Mouse (Mus musculus) heart, postnatal 14 days (tissue): ENCODE results near the gene Gm45717. TPM values are rescaled to one million over a fixed set of nuclear protein-coding genes. Genes with fewer than 3 reads are reported as not detected.
"Not testable (repeated sequence)": the region's sequence is repeated elsewhere in the genome, so short reads cannot be mapped to it uniquely, and the experiment has no call there.

Experiments used
- DNase-seq, 2 experiments: peaks; one replicate each; pipeline ENCODE4 v3.0.0; 2021 to 2022
- intact Hi-C: fragments of 180-260 bp; cut with DNase I; formaldehyde crosslinking; loops from one replicate; pipeline ENCODE4 v1.15.1; 2025
- total RNA-seq, 2 experiments: library from RNA; stranded (reverse); gene quantifications; 2 replicates each; pipeline ENCODE4 v1.2.3; 2021

The Gm45717 gene
- total RNA-seq, 2 experiments from 2014 or later, result not detected

- intact Hi-C loops, result loop anchor here (5.0 kb wide), 1 partner anchor 36 kb away; no protein-coding TSS in a partner anchor
- no peak for DNase-seq
Measured at GRCm38 (mm10) chr7:140970931-140971330, 15.2 kb upstream of the Gm45717 start.

GRCm38 (mm10) chr7:140968710-140969109 is 13.0 kb upstream of the Gm45717 start:
- intact Hi-C loops, result not testable (repeated sequence)

GRCm38 (mm10) chr7:140967862-140968591 is 12.3 kb upstream of the Gm45717 start:
- intact Hi-C loops, result no loop called here
- no peak for DNase-seq

More at GRCm38 (mm10) chr7:140968710-140969109, 13.0 kb upstream of the Gm45717 start:
- not testable (repeated sequence) for DNase-seq

GRCm38 (mm10) chr7:140966921-140967320 is 11.2 kb upstream of the Gm45717 start, which contains the start of gene Ifitm1:
Ifitm1 (plus strand) TSS chr7:140967221.
- intact Hi-C loops, result no loop called here

GRCm38 (mm10) chr7:140962733-140963132 is 7.0 kb upstream of the Gm45717 start:
- intact Hi-C loops, result loop anchor here (5.0 kb wide), 1 partner anchor 210 kb away; the partner anchor contains the start of gene Rnh1
- DNase-seq, result no peak

More at GRCm38 (mm10) chr7:140966921-140967320, 11.2 kb upstream of the Gm45717 start, which contains the start of gene Ifitm1:
- DNase-seq, result no peak

- intact Hi-C loops, result loop anchor here (5.0 kb wide), 1 partner anchor 211 kb away; the partner anchor contains the start of gene Rnh1
Measured at GRCm38 (mm10) chr7:140961416-140961815, 5.7 kb upstream of the Gm45717 start.

GRCm38 (mm10) chr7:140960026-140960425 is 4.3 kb upstream of the Gm45717 start:
- intact Hi-C loops, result loop anchor here (5.0 kb wide), 1 partner anchor 212 kb away; the partner anchor contains the start of gene Rnh1
- no peak for DNase-seq

More at GRCm38 (mm10) chr7:140961416-140961815, 5.7 kb upstream of the Gm45717 start:
- no peak for DNase-seq

- intact Hi-C loops, result loop anchor here (2.0 to 5.0 kb wide), 2 partner anchors 49 to 52 kb away; no protein-coding TSS in a partner anchor
- DNase-seq, result peak; percentile 64 to 67
Measured at GRCm38 (mm10) chr7:140959181-140959901, 3.6 kb upstream of the Gm45717 start.

- no peak for DNase-seq
- intact Hi-C loops, result loop anchor here (5.0 kb wide), 1 partner anchor 49 kb away; no protein-coding TSS in a partner anchor
Measured at GRCm38 (mm10) chr7:140956556-140956869, 776 bp upstream of the Gm45717 start.

- no peak for DNase-seq
- intact Hi-C loops, result loop anchor here (2.0 to 5.0 kb wide), 2 partner anchors 15 to 48 kb away; partner anchors contain the start of gene Pgghg
Measured at GRCm38 (mm10) chr7:140955342-140955741, 395 bp downstream of the Gm45717 start.

- intact Hi-C loops, result loop anchor here (2.0 to 5.0 kb wide), 2 partner anchors 14 to 47 kb away; partner anchors contain the start of gene Pgghg
- no peak for DNase-seq
Measured at GRCm38 (mm10) chr7:140954733-140955071, 1.0 kb downstream of the Gm45717 start.

- DNase-seq, result no peak
- intact Hi-C loops, result loop anchor here (2.0 kb wide), 1 partner anchor 13 kb away; the partner anchor contains the start of gene Pgghg
Measured at GRCm38 (mm10) chr7:140953800-140954732, 1.7 kb downstream of the Gm45717 start.

GRCm38 (mm10) chr7:140953133-140953532 is 2.6 kb downstream of the Gm45717 start:
- no peak for DNase-seq
- intact Hi-C loops, result no loop called here

GRCm38 (mm10) chr7:140952441-140952840 is 3.3 kb downstream of the Gm45717 start:
- no peak for DNase-seq
- intact Hi-C loops, result no loop called here

GRCm38 (mm10) chr7:140951765-140952164 is 4.0 kb downstream of the Gm45717 start:
- intact Hi-C loops, result no loop called here
- no peak for DNase-seq

- peak; percentile 38 to 59 for DNase-seq
Measured at GRCm38 (mm10) chr7:140951051-140951450, 4.7 kb downstream of the Gm45717 start.

GRCm38 (mm10) chr7:140949824-140950530 is 5.8 kb downstream of the Gm45717 start, which contains the start of gene Ifitm5:
Ifitm5 (minus strand) TSS chr7:140950291.
- intact Hi-C loops, result no loop called here
- DNase-seq, result no peak

More at GRCm38 (mm10) chr7:140951051-140951450, 4.7 kb downstream of the Gm45717 start:
- intact Hi-C loops, result no loop called here

- intact Hi-C loops, result no loop called here
- no peak for DNase-seq
Measured at GRCm38 (mm10) chr7:140949255-140949654, 6.5 kb downstream of the Gm45717 start.

GRCm38 (mm10) chr7:140948161-140948560 is 7.6 kb downstream of the Gm45717 start:
- no peak for DNase-seq
- intact Hi-C loops, result no loop called here
